Mouse (Mus musculus) E14TG2a.4 (cell line): ENCODE measurements at regions not wholly inside any gene's neighbourhood (a gene's known extent, or its start where the extent isn't known, plus 50 kb on each side); places are given as distances from the start of the nearest gene placed in this dataset.

ENCODE experiments used
- CTCF ChIP-seq: conservative IDR thresholded peaks from 2 replicates; pipeline ENCODE4 v1.5.1; 2014; ENCODE audit warnings: low read length
- POU5F1 ChIP-seq: IDR thresholded peaks from 2 replicates; pipeline ENCODE4 v1.6.1; 2014; ENCODE audit warnings: low read length, borderline replicate concordance

GRCm38 (mm10) chr15:31977563-31977962, 199.5 kb upstream of the Tas2r119 start:
- TF ChIP-seq CTCF: no peak
- TF ChIP-seq POU5F1: no peak
